Mouse (Mus musculus): ENCODE data around the gene Cdv3. TPM values are rescaled to one million over a fixed set of nuclear protein-coding genes. Genes with fewer than 3 reads are reported as not detected.
"Not testable (repeated sequence)": the region's sequence is repeated elsewhere in the genome, so short reads cannot be mapped to it uniquely, and the experiment has no call there.

The Cdv3 gene
- polyA plus RNA-seq, 1 experiment from 2014 or later = 111 TPM

DNA sequence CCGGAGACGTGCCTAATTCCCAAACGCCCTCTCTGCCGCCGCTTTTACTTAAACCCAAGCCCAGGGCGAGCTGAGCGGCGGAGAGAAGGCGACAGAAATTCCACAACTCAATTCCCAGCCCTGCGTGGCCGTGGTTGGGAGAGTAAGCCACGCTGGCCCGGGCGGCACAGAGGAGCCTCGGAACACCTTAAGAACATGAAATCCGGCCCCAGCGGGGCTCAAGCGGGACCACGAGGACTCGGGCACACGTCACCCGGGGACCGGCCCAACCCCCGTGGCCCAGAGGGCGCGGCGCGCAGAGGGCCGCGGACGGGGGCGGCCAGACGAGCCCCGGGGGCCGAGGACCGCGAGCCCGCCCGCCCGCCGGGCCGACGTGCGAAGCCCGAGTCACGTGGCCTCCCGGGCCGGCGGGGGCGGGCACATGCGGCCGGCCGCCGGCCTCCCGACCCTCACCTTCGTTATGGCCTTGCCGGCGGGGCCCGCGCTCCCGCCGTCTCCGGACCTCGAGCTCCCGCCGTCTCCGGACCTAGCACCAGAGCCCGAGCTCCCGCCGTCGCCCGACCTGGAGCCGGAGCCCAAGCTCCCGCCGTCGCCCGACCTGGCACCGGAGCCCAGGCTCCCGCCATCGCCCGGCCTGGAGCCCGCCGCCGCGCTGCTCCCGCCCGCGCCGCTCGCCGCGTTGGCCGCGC, 895 bp downstream of the Cdv3 start:
- Histone ChIP-seq H3K4me2 (replicated peaks) (peak overlapping the region; percentile 72), H3K4me3 (peak overlapping the region; percentile 89), H3K4me1 (peaks cover 27% of the 10 kb centered on the region), H3K27me3 (no peaks in the 10 kb centered on the region), H3K27ac (replicated peaks) (peak overlapping the region; percentile 95), H3K9ac (replicated peaks) (peak overlapping the region; percentile 94), H3K36me3 (peaks cover 7% of the 10 kb centered on the region), H3K9me3 (no peaks in the 10 kb centered on the region)
- ATAC-seq (ENCODE audit: low FRiP score, low read depth) = peak; percentile 7
- WGBS = 4% methylated on average over 60 of the region's 94 CpGs

DNA sequence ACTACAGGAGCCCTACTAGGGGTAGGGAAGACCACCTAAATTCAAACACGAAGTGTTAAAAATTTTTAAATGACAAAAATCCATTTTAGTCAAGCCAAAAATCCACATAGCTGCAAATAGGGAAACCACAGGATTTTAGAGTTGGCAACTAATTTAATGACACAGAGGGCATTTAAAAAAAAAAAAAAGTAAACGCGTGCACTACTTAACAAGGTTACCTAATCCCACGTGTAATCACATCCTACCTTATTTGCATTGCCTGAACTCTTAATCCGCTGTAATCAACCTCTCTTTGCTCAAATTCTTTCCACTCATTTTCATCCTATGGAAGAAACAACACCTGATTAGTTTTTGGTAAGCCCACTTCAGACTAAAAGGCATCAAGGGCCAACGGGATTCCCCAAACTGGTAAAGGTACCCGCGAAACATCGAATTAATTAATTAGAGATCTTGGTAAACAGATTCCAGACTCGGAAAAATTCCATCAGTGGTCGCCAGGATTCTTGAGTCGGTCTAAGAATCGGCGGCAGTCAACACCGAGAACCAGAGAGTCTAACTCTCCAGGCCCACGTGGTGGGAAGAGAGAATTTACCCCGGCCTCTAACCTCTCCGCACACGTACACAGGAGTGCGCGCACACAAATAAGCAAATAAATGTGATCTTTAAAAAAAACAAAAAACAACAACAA, 1.8 kb downstream of the Cdv3 start:
- no peaks in the 10 kb centered on the region for H3K9me3 ChIP-seq
- peak overlapping the region; percentile 94 for H3K9ac ChIP-seq (replicated peaks)
- no peaks in the 10 kb centered on the region for H3K27me3 ChIP-seq
- H3K4me1 ChIP-seq = peaks cover 21% of the 10 kb centered on the region
- ATAC-seq (ENCODE audit: low FRiP score, low read depth) = no peak
- peak overlapping the region; percentile 89 for H3K4me3 ChIP-seq
- 0 out of 2 replicates have a peak overlapping the region, but pooled peaks have one; percentile 95 for H3K27ac ChIP-seq (replicated peaks)
- peaks cover 15% of the 10 kb centered on the region for H3K36me3 ChIP-seq
- 2% methylated on average over 21 of the region's 21 CpGs for WGBS
- peak overlapping the region; percentile 72 for H3K4me2 ChIP-seq (replicated peaks)

DNA sequence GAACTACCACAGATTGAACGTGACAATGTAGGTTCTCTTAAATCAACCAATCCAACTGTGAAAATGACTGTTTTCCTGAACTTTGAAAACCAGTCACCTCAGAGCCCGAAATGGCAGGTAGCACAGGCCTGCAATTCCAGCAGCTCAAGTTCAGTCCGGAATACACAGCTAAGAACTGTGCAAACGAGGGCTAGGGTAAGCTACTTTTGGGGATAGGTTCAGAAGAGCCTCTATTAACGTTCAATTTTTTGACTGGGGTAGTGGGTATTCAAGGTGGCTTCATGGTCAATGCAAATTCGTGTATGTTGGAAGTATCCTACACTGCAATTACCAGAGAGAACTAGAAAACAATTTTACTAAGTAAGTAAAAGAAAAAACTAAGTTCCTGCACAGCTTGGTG, 2.6 kb downstream of the Cdv3 start:
- H3K9ac ChIP-seq (replicated peaks) = no peak overlapping the region
- ATAC-seq (ENCODE audit: low FRiP score, low read depth) = no peak

DNA sequence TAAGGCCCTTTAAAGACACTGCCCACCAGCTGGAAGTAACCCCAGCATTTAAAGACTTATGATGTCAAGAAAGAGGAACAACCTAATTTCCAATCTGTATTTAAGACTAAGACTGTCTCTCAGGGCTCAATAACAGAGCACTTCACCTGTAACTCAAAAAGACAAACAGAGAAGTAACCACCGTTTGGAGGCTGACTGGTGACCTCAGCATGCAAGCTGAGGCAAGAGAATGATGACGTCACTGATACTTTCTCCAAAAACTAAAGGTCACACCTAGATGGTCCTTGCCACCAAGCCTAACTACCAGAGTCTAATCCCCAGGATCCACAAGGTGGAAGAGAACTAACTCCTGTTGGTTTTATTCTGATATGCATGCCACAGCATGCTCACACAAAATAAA, 5.0 kb downstream of the Cdv3 start:
- H3K4me1 ChIP-seq = peaks cover 13% of the 10 kb centered on the region
- no peak overlapping the region for H3K4me2 ChIP-seq (replicated peaks)
- no peak for ATAC-seq (ENCODE audit: low FRiP score, low read depth)
- no peak overlapping the region for H3K9ac ChIP-seq (replicated peaks)
- WGBS = 88% methylated on average over 2 of the region's 2 CpGs
- no peaks in the 10 kb centered on the region for H3K9me3 ChIP-seq
- H3K27ac ChIP-seq (replicated peaks) = no peak overlapping the region
- H3K36me3 ChIP-seq = peaks cover 43% of the 10 kb centered on the region
- H3K4me3 ChIP-seq = no peak overlapping the region
- H3K27me3 ChIP-seq = no peaks in the 10 kb centered on the region

More for the DNA sequence above, 2.6 kb downstream of the Cdv3 start:
- WGBS = 75% methylated on average over 6 of the region's 6 CpGs
- peaks cover 22% of the 10 kb centered on the region for H3K36me3 ChIP-seq
- no peaks in the 10 kb centered on the region for H3K27me3 ChIP-seq
- peak overlapping the region; percentile 89; the same call in 1 of the 2 replicates for H3K4me3 ChIP-seq
- peak overlapping the region; percentile 72 for H3K4me2 ChIP-seq (replicated peaks)
- no peaks in the 10 kb centered on the region for H3K9me3 ChIP-seq
- peaks cover 21% of the 10 kb centered on the region for H3K4me1 ChIP-seq
- no peak overlapping the region for H3K27ac ChIP-seq (replicated peaks)

DNA sequence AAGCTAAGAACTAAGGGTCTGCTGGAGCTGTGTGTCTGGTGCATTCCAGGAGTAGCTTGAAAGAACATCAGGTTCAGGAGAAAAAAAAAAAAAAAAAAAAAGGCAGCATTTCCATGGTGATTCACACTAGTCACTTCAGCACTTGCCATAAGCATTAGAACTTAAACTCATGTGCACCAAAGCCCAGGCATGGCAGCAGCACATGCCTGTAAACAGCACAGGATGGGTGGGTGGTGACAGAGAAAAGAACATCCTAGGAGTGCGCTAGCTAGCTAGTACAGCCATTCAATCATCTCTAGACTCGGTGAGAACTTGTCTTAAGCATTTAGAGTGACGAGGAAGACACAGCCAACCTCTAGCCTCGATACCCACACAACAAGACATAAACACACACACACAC, 7.1 kb downstream of the Cdv3 start:
- H3K4me1 ChIP-seq = peaks cover 7% of the 10 kb centered on the region
- ATAC-seq (ENCODE audit: low FRiP score, low read depth) = no peak
- no peak overlapping the region for H3K4me3 ChIP-seq
- no peaks in the 10 kb centered on the region for H3K27me3 ChIP-seq
- H3K27ac ChIP-seq (replicated peaks) = no peak overlapping the region
- no peaks in the 10 kb centered on the region for H3K9me3 ChIP-seq
- no peak overlapping the region for H3K4me2 ChIP-seq (replicated peaks)
- peaks cover 43% of the 10 kb centered on the region for H3K36me3 ChIP-seq
- WGBS = 92% methylated on average over 4 of the region's 4 CpGs
- no peak overlapping the region for H3K9ac ChIP-seq (replicated peaks)

DNA sequence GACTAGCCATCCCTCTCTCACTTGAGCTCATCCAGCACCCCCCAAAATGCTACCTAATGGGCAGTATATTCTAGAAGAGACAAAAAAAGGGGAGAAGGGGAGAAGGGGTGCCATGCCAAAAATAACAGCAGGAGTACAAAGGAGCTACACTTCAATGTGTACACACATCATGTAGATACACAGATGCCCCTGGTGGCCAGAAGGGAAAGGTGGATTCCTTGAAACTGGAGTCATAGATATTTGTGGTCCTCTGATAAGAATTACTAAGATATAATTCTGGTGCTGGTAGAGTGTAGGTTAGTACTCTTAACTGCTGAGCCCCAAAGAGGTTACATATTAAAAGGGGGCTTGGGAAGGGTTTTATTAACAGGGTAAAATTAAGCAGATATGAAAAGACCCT, 7.7 kb downstream of the Cdv3 start:
- Histone ChIP-seq H3K36me3 (peaks cover 43% of the 10 kb centered on the region), H3K9ac (replicated peaks) (no peak overlapping the region), H3K4me3 (no peak overlapping the region), H3K27ac (replicated peaks) (no peak overlapping the region), H3K9me3 (no peaks in the 10 kb centered on the region), H3K4me1 (peaks cover under 1% of the 10 kb centered on the region; the same call in 1 of the 2 replicates), H3K27me3 (no peaks in the 10 kb centered on the region), H3K4me2 (replicated peaks) (no peak overlapping the region)
- no peak for ATAC-seq (ENCODE audit: low FRiP score, low read depth)

DNA sequence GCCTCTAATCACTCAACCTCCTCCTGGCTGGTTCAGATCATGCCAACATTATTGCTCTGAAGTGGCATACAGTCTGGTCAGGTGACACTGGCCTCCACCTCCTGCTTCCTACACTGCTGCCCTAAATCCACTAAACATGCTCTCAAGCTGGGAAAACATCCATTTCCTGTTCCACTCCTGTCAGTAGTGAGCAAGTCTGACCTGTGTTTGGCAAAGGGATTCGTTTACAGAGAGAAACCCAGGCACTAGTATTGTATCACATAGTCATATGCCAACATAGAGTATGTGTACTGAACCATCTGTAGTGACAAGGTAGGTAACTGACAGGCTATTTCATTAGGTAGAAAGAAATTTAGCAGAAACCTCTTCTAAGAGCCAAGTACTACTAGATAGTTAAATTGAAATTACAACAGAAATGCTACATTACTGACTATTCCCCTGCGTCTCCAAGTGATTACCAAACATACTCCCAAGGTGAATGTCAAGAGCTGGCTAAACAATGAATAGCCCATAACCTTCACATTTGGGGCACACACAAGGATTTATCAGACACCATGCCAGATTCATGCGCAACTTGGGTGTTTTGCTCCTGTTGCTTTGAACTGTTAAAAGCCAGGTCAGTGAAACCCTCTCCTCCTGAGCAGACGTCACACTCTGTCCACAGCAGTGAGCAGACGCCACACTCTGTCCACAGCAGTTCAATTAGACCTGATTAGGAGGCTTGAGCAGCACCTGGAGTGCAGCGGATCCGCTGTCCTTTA, 12.0 kb downstream of the Cdv3 start:
- not testable (repeated sequence) for H3K9ac ChIP-seq (replicated peaks); H3K4me3 ChIP-seq; H3K27me3 ChIP-seq; ATAC-seq (ENCODE audit: low FRiP score, low read depth); H3K9me3 ChIP-seq; H3K4me1 ChIP-seq; H3K27ac ChIP-seq (replicated peaks); H3K4me2 ChIP-seq (replicated peaks)
- 90% methylated on average over 7 of the region's 7 CpGs for WGBS
- peaks cover 45% of the 10 kb centered on the region for H3K36me3 ChIP-seq

DNA sequence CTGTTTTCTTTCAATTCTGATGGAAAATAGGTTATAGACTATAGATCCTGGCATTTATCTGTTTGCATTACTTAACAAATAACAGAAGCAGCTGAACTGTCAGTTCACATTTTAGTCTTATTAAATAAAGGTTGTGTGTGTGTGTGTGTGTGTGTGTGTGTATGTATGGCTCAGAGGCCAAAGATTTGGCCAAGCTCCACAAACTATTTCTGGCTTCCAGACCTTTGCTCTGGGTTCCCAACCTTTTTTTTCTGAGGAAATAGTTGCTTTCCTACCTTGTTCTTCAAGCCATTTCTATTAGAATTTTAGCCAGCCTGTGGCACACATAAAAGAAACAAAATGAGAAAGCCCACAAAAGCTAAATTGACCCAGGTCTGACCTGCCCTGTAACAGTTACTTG, 16.8 kb downstream of the Cdv3 start:
- no peaks in the 10 kb centered on the region for H3K9me3 ChIP-seq
- no peaks in the 10 kb centered on the region for H3K4me1 ChIP-seq
- no peak overlapping the region for H3K27ac ChIP-seq (replicated peaks)
- peaks cover 56% of the 10 kb centered on the region for H3K36me3 ChIP-seq
- H3K4me3 ChIP-seq = no peak overlapping the region
- no peak for ATAC-seq (ENCODE audit: low FRiP score, low read depth)
- H3K4me2 ChIP-seq (replicated peaks) = no peak overlapping the region
- H3K9ac ChIP-seq (replicated peaks) = no peak overlapping the region
- H3K27me3 ChIP-seq = no peaks in the 10 kb centered on the region

DNA sequence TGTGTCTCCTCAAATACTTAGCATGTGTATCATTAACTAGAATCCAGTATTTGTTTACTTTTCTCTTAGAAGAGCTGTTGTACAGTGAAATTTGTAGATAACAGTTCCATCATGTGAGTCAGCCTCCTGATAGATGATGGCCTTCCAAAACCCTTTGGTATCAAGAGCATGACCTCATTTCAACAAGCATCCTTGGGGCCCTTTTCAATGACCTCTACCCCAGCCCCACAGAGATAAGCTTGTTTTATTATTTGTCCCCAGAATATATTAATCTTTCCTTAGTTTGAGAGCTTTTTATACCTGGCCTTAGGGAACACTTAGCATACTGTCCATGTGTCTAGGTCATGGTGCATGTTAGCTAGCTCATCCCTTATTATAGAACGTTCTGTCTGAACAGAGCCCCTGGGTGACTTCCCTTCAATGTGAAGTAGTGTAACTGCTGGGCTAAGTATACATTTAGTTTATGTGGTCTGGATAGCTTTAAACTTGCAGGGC, 17.6 kb downstream of the Cdv3 start:
- ATAC-seq (ENCODE audit: low FRiP score, low read depth) = no peak
- Histone ChIP-seq H3K27ac (replicated peaks) (no peak overlapping the region), H3K9ac (replicated peaks) (no peak overlapping the region), H3K36me3 (peaks cover 62% of the 10 kb centered on the region), H3K27me3 (no peaks in the 10 kb centered on the region), H3K4me1 (no peaks in the 10 kb centered on the region), H3K4me2 (replicated peaks) (no peak overlapping the region), H3K9me3 (no peaks in the 10 kb centered on the region), H3K4me3 (no peak overlapping the region)
- 93% methylated on average over 1 of the region's 1 CpGs for WGBS

DNA sequence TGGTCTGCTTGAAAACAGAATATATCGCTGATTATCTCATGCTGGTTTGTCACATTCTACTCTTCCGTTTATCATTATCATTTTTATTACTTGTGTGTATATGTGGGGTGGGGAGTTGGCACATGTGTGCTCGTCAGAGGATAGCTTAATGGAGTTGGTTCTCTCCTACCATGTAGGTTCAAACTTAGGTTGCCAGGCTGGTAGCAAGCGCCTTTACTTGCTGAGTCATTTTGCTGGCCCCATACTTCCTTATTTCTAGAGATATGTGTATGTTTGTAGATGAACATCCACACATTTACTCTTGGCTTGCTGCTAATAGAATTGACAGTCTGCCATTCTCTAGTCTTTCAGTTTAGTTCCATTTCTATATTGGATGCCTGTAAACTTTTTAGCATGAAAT, 18.6 kb downstream of the Cdv3 start:
- H3K27me3 ChIP-seq = no peaks in the 10 kb centered on the region
- no peak overlapping the region for H3K4me2 ChIP-seq (replicated peaks)
- H3K9me3 ChIP-seq = no peaks in the 10 kb centered on the region
- no peaks in the 10 kb centered on the region for H3K4me1 ChIP-seq
- no peak for ATAC-seq (ENCODE audit: low FRiP score, low read depth)
- H3K36me3 ChIP-seq = peaks cover 65% of the 10 kb centered on the region
- no peak overlapping the region for H3K4me3 ChIP-seq
- H3K9ac ChIP-seq (replicated peaks) = no peak overlapping the region
- WGBS = 94% methylated on average over 4 of the region's 4 CpGs
- no peak overlapping the region for H3K27ac ChIP-seq (replicated peaks)

DNA sequence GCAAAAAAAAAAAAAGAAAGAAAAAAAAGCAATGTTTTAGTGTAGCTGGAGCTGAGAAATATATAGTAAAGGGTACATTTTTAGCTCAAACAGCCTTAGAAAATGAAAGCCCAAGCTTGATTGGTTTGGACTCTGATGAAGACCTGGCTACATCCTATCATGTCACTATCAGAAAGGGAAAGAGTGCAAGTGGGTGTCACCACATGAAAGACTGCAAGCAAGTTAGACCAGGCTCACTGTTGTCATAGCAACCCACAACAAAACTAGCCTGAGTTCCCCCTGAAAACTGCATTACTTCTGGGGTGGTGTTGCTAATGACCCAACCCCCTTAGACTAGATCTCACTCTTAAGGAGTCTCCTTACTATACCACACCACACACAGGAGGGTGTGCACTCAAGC, 28.7 kb downstream of the Cdv3 start:
- no peak overlapping the region for H3K4me2 ChIP-seq (replicated peaks)
- no peaks in the 10 kb centered on the region for H3K4me1 ChIP-seq
- no peak overlapping the region for H3K9ac ChIP-seq (replicated peaks)
- no peaks in the 10 kb centered on the region for H3K9me3 ChIP-seq
- peaks cover 89% of the 10 kb centered on the region for H3K36me3 ChIP-seq
- no peak overlapping the region for H3K27ac ChIP-seq (replicated peaks)
- H3K27me3 ChIP-seq = no peaks in the 10 kb centered on the region
- no peak overlapping the region for H3K4me3 ChIP-seq
- no peak for ATAC-seq (ENCODE audit: low FRiP score, low read depth)

DNA sequence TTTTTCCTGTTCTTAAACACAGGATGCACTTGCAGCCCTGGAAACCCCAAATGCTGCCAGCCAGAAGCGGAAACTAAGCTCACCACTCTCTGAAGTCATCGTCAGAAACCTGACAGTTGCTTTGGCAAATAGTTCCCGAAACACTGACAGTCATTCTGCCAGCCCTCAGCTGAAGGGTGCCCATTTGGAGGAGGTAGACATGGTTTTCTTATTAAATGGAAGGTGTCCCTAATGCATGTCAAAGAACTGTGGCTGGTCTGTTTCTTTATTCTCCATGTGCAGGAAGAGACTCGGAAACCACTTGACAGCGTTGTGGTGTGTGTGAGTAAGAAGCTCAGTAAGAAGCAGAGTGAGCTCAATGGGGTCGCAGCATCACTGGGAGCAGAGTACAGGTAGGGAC, 33.0 kb downstream of the Cdv3 start:
- WGBS = 93% methylated on average over 6 of the region's 6 CpGs
- no peak overlapping the region for H3K4me3 ChIP-seq
- ATAC-seq (ENCODE audit: low FRiP score, low read depth) = no peak
- no peak overlapping the region for H3K9ac ChIP-seq (replicated peaks)
- H3K9me3 ChIP-seq = no peaks in the 10 kb centered on the region
- H3K27me3 ChIP-seq = no peaks in the 10 kb centered on the region
- H3K4me2 ChIP-seq (replicated peaks) = no peak overlapping the region
- no peaks in the 10 kb centered on the region for H3K4me1 ChIP-seq
- H3K27ac ChIP-seq (replicated peaks) = no peak overlapping the region
- peaks cover 89% of the 10 kb centered on the region for H3K36me3 ChIP-seq

All from midbrain, embryonic 12.5 days (tissue).